Mouse (Mus musculus): ENCODE data around the gene Dnajc4. TPM values are rescaled to one million over a fixed set of nuclear protein-coding genes. Genes with fewer than 3 reads are reported as not detected.

The Dnajc4 gene
- total RNA-seq, 2 experiments from 2014 or later: 28.2 to 28.9 TPM

DNA sequence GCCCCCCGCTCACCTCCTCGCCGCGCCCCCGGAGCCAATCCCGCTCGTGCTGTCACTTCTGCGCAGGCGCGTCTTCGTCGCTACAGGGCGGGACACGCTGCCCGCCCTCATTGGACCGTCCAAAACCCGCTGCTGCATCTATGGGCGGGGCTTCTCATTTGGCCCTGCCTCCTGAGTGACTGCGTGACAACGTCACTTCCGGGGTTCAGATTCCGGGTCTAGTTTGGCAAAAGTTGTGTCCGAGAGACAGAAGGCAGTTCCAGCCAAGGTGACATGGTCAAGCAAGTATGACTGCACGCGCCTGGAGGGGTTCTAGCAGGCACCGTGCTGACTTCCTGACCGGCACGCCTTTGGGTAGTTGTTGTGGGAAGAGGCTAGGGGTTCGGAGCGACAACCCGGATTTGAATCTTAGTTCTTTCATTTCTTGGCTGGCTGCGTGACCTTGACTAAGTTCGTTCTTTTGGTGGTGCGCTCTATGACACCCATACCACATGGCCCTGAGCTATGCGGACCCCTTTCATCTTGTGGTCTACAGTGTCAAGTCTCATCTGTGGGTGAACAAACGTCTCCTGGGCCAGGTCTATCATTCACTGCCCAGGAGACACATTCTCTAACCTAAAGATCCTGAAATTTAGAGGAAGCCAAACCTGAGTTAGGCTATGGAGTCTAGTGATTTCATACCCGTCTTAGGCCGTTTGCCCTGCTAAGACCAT is 11.8 kb downstream of the Dnajc4 start, which contains the start of gene Fkbp2:
TSS of gene Fkbp2 (minus strand) at position 121 of the 713 bp plus-strand sequence.
- H3K4me3 ChIP-seq: peak within 1 kb of the TSS; percentile 91
- intact Hi-C loops (cut with DNase I): no loop called here
- peak; percentile 97 to 98 for DNase-seq (ENCODE audit: extremely low spot score in 1 of 2, low spot score in 2 of 2)
- TF ChIP-seq CTCF (IDR thresholded peaks at IDR 0.05): no peak
- H3K27ac ChIP-seq: peak within 1 kb of the TSS; percentile 99

DNA sequence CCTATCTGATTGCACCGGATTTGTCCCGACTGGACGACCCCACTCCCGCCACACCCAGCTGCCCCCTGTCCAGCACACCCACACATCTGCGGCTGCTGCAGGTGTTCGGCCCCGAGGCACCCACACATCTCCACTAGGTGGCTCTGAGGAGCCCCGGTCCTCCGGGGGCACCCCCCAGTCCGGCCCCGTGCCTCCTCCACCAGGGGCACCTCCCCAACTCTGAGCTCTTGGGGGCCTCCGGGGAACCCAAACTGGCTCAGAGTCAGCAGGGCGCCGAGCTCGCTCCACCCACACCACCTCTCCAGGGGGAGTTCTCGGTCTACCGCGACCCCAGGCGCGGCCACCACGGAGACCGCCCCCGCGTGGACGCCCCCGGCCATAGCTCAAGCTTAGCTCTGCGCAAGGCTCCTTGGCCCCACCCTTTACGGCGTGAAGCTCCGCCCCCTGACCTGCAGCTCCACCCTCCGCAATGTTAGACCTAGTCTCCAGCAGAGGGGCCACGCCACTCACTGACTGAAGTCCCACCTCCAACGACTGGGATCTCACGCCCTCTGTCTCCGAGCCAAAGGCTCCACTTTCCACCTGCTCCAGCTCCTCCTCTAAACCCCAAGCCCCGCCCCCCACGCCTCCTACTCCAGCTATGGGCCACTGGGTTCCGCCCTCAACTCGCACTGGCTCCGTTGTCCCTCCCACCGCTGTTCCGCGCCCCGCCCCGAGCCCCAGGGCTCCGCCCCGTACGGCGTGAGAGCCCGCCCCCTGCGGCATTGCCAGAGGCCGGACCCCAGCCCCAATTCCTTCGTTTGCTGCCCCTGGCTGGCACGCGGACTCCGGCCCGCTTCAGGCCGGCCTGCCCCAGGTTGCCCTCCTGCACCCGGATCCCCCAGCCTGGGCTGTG is 12.6 kb downstream of the Dnajc4 start:
- intact Hi-C loops (cut with DNase I): loop anchor here (2.0 to 5.0 kb wide), 2 partner anchors 37 to 57 kb away; partner anchors contain the start of genes Bad and Gpr137
- H3K27ac ChIP-seq: peak overlapping the region; percentile 99
- peak; percentile 98 to 100 for DNase-seq (ENCODE audit: extremely low spot score in 1 of 2, low spot score in 2 of 2)
- H3K4me3 ChIP-seq: peak overlapping the region; percentile 91
- peak; percentile 66 for TF ChIP-seq CTCF (IDR thresholded peaks at IDR 0.05)

GRCm38 (mm10) chr19:6979001-6979479 is 13.3 kb downstream of the Dnajc4 start:
- DNase-seq (ENCODE audit: extremely low spot score in 1 of 2, low spot score in 2 of 2): peak; percentile 43
- no peak for TF ChIP-seq CTCF (IDR thresholded peaks at IDR 0.05)
- Histone ChIP-seq H3K27ac (peak overlapping the region; percentile 99), H3K4me3 (peak overlapping the region; percentile 91)
- intact Hi-C loops (cut with DNase I): loop anchor here (2.0 to 5.0 kb wide), 2 partner anchors 37 to 56 kb away; partner anchors contain the start of genes Bad and Gpr137

DNA sequence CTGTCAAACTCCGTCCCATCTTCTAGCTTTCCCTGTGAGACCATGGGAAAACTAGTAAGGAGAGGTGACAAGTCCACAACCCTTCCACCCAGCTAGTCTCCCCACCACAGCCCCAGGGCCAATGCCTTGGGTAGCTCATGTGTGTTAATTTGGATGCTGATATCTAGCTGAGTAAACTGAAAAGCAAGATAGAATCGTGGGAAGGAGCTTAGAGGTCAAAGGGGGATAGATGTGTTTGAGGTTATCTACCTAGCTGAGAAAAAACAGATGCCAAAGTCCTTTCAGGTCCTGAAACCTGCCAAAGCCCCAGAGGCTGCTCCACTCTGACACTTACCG is 13.8 kb downstream of the Dnajc4 start:
- Histone ChIP-seq H3K4me3 (peak overlapping the region; percentile 91), H3K27ac (peak overlapping the region; percentile 99; the same call in 1 of the 2 replicates)
- no peak for DNase-seq (ENCODE audit: extremely low spot score in 1 of 2, low spot score in 2 of 2)
- intact Hi-C loops (cut with DNase I): loop anchor here (2.0 to 5.0 kb wide), 2 partner anchors 36 to 56 kb away; partner anchors contain the start of genes Bad and Gpr137
- TF ChIP-seq CTCF (IDR thresholded peaks at IDR 0.05): no peak

- DNase-seq (ENCODE audit: extremely low spot score in 1 of 2, low spot score in 2 of 2): no peak
- intact Hi-C loops (cut with DNase I): loop anchor here (2.0 to 5.0 kb wide), 2 partner anchors 36 to 55 kb away; partner anchors contain the start of genes Bad and Gpr137
- TF ChIP-seq CTCF (IDR thresholded peaks at IDR 0.05): no peak
- Histone ChIP-seq H3K4me3 (peak overlapping the region; percentile 91), H3K27ac (peak overlapping the region; percentile 99; the same call in 1 of the 2 replicates)
These were observed 14.4 kb downstream of the Dnajc4 start for GRCm38 (mm10) chr19:6977759-6978638.

- H3K4me3 ChIP-seq: peak within 1 kb of the TSS; percentile 92
- H3K27ac ChIP-seq: peak within 1 kb of the TSS; percentile 80
- peak; percentile 30 for TF ChIP-seq CTCF (IDR thresholded peaks at IDR 0.05)
- intact Hi-C loops (cut with DNase I): loop anchor here (5.0 kb wide), 1 partner anchor 34 kb away; the partner anchor contains the start of genes Bad and Gpr137
- peak; percentile 43 to 68 for DNase-seq (ENCODE audit: extremely low spot score in 1 of 2, low spot score in 2 of 2)
These were observed 16.5 kb downstream of the Dnajc4 start, which contains the start of gene Plcb3 for GRCm38 (mm10) chr19:6975537-6976521. Plcb3 (minus strand) TSS chr19:6976470.

GRCm38 (mm10) chr19:6974211-6975205 is 17.9 kb downstream of the Dnajc4 start, which contains the start of gene Ppp1r14b:
Ppp1r14b (plus strand) TSS chr19:6974968.
- intact Hi-C loops (cut with DNase I): loop anchor here (5.0 kb wide), 1 partner anchor 32 kb away; the partner anchor contains the start of genes Bad and Gpr137
- H3K27ac ChIP-seq: peak within 1 kb of the TSS; percentile 80
- DNase-seq (ENCODE audit: extremely low spot score in 1 of 2, low spot score in 2 of 2): peak; percentile 72 to 76
- TF ChIP-seq CTCF (IDR thresholded peaks at IDR 0.05): no peak
- H3K4me3 ChIP-seq: peak within 1 kb of the TSS; percentile 92

GRCm38 (mm10) chr19:6973581-6974190 is 18.7 kb downstream of the Dnajc4 start:
- intact Hi-C loops (cut with DNase I): no loop called here
- TF ChIP-seq CTCF (IDR thresholded peaks at IDR 0.05): no peak
- H3K27ac ChIP-seq: no peak overlapping the region; the same call in 1 of the 2 replicates
- peak overlapping the region; percentile 92 for H3K4me3 ChIP-seq
- DNase-seq (ENCODE audit: extremely low spot score in 1 of 2, low spot score in 2 of 2): no peak

Data from left cerebral cortex, adult 2 months (tissue).